Mouse (Mus musculus): ENCODE measurements around the gene Usp30.

The Usp30 gene

GRCm38 (mm10) chr5:114162106-114162815 lies 97.0 kb downstream of the Usp30 start:
- DNase-seq, result no peak

GRCm38 (mm10) chr5:114163117-114163696 lies 97.9 kb downstream of the Usp30 start:
- no peak for DNase-seq

- DNase-seq, result no peak
Observed at GRCm38 (mm10) chr5:114170345-114170744, 105.1 kb downstream of the Usp30 start.

- DNase-seq, result no peak
Observed at GRCm38 (mm10) chr5:114172936-114173335, 107.7 kb downstream of the Usp30 start.

- DNase-seq, result no peak
Observed at GRCm38 (mm10) chr5:114173458-114173857, 108.2 kb downstream of the Usp30 start.

- DNase-seq, result no peak
Observed at GRCm38 (mm10) chr5:114173877-114174581, 108.8 kb downstream of the Usp30 start.
